Mouse (Mus musculus) cerebellum, adult 2 months (tissue): ENCODE measurements around the gene Fam162b. TPM values are rescaled to one million over a fixed set of nuclear protein-coding genes. Genes with fewer than 3 reads are reported as not detected.

Experiments
- DNase-seq, 2 experiments: peaks; one replicate each; pipeline ENCODE4 v3.0.0; 2021
- H3K27ac ChIP-seq: fragments of 200-500 bp; 2 replicates; pipeline ENCODE4 v1.5.1; 2012; ENCODE audit warnings: low read length, control low read depth, inconsistent platforms; ENCODE audit not compliant: insufficient read depth
- H3K27me3 ChIP-seq: fragments of 200-500 bp; 2 replicates; pipeline ENCODE4 v1.6.1; 2012; ENCODE audit warnings: inconsistent platforms, mild to moderate bottlenecking, low read length, moderate library complexity; ENCODE audit not compliant: control insufficient read depth, insufficient read depth
- H3K4me1 ChIP-seq: fragments of 200-500 bp; 2 replicates; pipeline ENCODE4 v1.6.1; 2011; ENCODE audit warnings: low read length; ENCODE audit not compliant: control insufficient read depth, insufficient read depth
- H3K4me3 ChIP-seq: fragments of 200-500 bp; replicated peaks from 2 replicates; pipeline ENCODE3; 2011; ENCODE audit warnings: mild to moderate bottlenecking, low read depth, low read length, control low read depth; ENCODE audit not compliant: insufficient read depth
- CTCF ChIP-seq: fragments of 200-500 bp; IDR thresholded peaks from 2 replicates; pipeline ENCODE4 v1.5.1; 2011; ENCODE audit warnings: low read depth, mild to moderate bottlenecking, control low read depth, low read length, moderate library complexity, borderline replicate concordance; ENCODE audit not compliant: insufficient read depth
- POLR2A ChIP-seq: fragments of 200-500 bp; IDR thresholded peaks from 2 replicates; pipeline ENCODE4 v1.6.1; 2011; ENCODE audit warnings: low read length, control low read depth, borderline replicate concordance; ENCODE audit not compliant: insufficient read depth
- WGBS: fragments of 180-500 bp; shearing (Covaris S2); methylation state at CpG from one replicate; pipeline ENCODE4 v1.1.7; 2018; 5-methylcytosine and 5-hydroxymethylcytosine counted together
- polyA plus RNA-seq: library from polyadenylated mRNA; depleted of rRNA; stranded (reverse); fragments of >200 nt; gene quantifications from 2 replicates; pipeline ENCODE4 v1.2.3, GENCODE M21; 2012; rRNA removed

The Fam162b gene
- not detected in 2 replicates for polyA plus RNA-seq

- Histone ChIP-seq H3K4me3 (no peak within 1 kb of the TSS), H3K27ac (no peak within 1 kb of the TSS), H3K4me1 (no peaks in the 10 kb centered on the region), H3K27me3 (no peaks in the 10 kb centered on the region)
- DNase-seq: no peak
- 7% methylated on average over 19 of the region's 19 CpGs for WGBS
- TF ChIP-seq POLR2A (no peak), CTCF (no peak)
These were observed at the start of gene Fam162b for GRCm38 (mm10) chr10:51590139-51590574. Gene Fam162b, minus strand, starts transcription at chr10:51590517.

- TF ChIP-seq CTCF: no peak
- TF ChIP-seq POLR2A: no peak
- no peaks in the 10 kb centered on the region for H3K4me1 ChIP-seq
- WGBS: 20% methylated on average over 8 of the region's 8 CpGs
- no peak within 1 kb of the TSS for H3K27ac ChIP-seq
- H3K4me3 ChIP-seq: no peak within 1 kb of the TSS
- DNase-seq: no peak
- no peaks in the 10 kb centered on the region for H3K27me3 ChIP-seq
These were observed 41.3 kb upstream of the Fam162b start, which contains the start of gene Gprc6a for GRCm38 (mm10) chr10:51631411-51632136. Gene Gprc6a, minus strand, starts transcription at chr10:51631461.

GRCm38 (mm10) chr10:51621193-51621592, 30.9 kb upstream of the Fam162b start:
- Histone ChIP-seq H3K27ac (no peak overlapping the region), H3K27me3 (no peaks in the 10 kb centered on the region), H3K4me1 (no peaks in the 10 kb centered on the region), H3K4me3 (no peak overlapping the region)
- no peak for DNase-seq
- TF ChIP-seq CTCF: no peak
- TF ChIP-seq POLR2A: no peak
- WGBS: 89% methylated on average over 3 of the region's 3 CpGs

- Histone ChIP-seq H3K27ac (no peak overlapping the region), H3K4me3 (no peak overlapping the region), H3K27me3 (no peaks in the 10 kb centered on the region), H3K4me1 (no peaks in the 10 kb centered on the region)
- no peak for DNase-seq
- WGBS: 34% methylated on average over 7 of the region's 7 CpGs
- TF ChIP-seq POLR2A (no peak), CTCF (no peak)
These were observed 29.8 kb upstream of the Fam162b start for GRCm38 (mm10) chr10:51620126-51620525.

GRCm38 (mm10) chr10:51618538-51618937, 28.2 kb upstream of the Fam162b start:
- H3K27ac ChIP-seq: no peak overlapping the region
- no peaks in the 10 kb centered on the region for H3K4me1 ChIP-seq
- no peak overlapping the region for H3K4me3 ChIP-seq
- WGBS: 91% methylated on average over 2 of the region's 2 CpGs
- no peak for DNase-seq
- TF ChIP-seq CTCF (no peak), POLR2A (no peak)
- no peaks in the 10 kb centered on the region for H3K27me3 ChIP-seq

GRCm38 (mm10) chr10:51614826-51615590, 24.7 kb upstream of the Fam162b start:
- H3K27me3 ChIP-seq: no peaks in the 10 kb centered on the region
- no peak overlapping the region for H3K27ac ChIP-seq
- no peak overlapping the region for H3K4me3 ChIP-seq
- no peak for TF ChIP-seq CTCF
- TF ChIP-seq POLR2A: no peak
- DNase-seq: no peak
- 76% methylated on average over 11 of the region's 11 CpGs for WGBS
- no peaks in the 10 kb centered on the region for H3K4me1 ChIP-seq

GRCm38 (mm10) chr10:51613421-51613820, 23.1 kb upstream of the Fam162b start:
- TF ChIP-seq CTCF: no peak
- TF ChIP-seq POLR2A: no peak
- Histone ChIP-seq H3K4me3 (no peak overlapping the region), H3K27me3 (no peaks in the 10 kb centered on the region), H3K4me1 (no peaks in the 10 kb centered on the region), H3K27ac (no peak overlapping the region)
- DNase-seq: no peak
- WGBS: 79% methylated on average over 3 of the region's 3 CpGs
